Mouse (Mus musculus): ENCODE results near the gene Slc6a21. TPM values are rescaled to one million over a fixed set of nuclear protein-coding genes. Genes with fewer than 3 reads are reported as not detected.

The Slc6a21 gene
- polyA plus RNA-seq (2014; fragmentation: Nextera tagmentation; extraction: Ambion mirVana) = not detected in 2 replicates

DNA sequence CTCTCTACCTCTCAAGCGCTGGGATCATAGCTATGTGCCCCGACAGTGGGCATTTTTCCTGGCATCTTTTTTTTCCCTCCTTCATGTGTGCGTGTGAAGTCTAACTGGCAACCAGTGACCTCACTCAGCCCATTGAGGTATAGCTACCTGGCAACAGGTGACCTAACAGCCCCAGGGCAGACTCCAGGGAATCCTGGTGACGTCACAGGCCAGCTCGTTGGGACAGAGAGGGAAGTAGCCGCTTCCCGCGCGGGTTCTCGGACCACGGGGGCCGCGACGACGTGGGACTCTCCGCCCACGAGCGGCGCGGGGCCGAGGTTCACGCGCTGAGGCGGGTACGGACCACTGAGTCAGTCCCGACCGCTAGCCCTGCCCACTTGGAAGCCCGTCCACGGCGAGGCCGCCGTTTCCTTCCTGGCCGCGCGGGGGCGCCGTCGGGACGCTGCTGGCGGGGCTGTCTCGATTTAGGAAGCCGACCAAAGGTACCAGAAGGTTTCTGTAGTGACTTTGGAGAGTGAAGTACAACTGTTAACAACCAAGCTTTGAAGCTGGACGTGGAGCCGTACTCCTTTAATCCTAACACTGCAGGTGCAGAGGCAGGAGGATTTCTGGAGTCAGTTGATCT, at the start of gene Slc6a21:
TSS of gene Slc6a21 (plus strand) at position 378 of the 625 bp plus-strand sequence.
- H3K27ac ChIP-seq (replicated peaks; ENCODE audit: low read depth, low read length) = no peak within 1 kb of the TSS
- H3K4me2 ChIP-seq (ENCODE audit: low read depth, low read length) = peak within 1 kb of the TSS; percentile 63
- no peaks in the 10 kb centered on the region for H3K4me1 ChIP-seq (ENCODE audit: control insufficient read depth, insufficient read depth, low read length)
- WGBS = 7% methylated on average over 44 of the region's 44 CpGs
- H3K9me3 ChIP-seq (replicated peaks; ENCODE audit: control insufficient read depth, low read length) = no peaks in the 10 kb centered on the region
- peak within 1 kb of the TSS; percentile 32 for H3K4me3 ChIP-seq (ENCODE audit: low read depth, low read length)
- 0 out of 2 replicates have a peak, but pooled peaks cover 4% of the 10 kb centered on the region for H3K27me3 ChIP-seq (ENCODE audit: control insufficient read depth, insufficient read depth, low read length)
- peak within 1 kb of the TSS; percentile 42; the same call in 1 of the 2 replicates for H3K9ac ChIP-seq (replicated peaks; ENCODE audit: low read length)
- no peak for ATAC-seq (replicated peaks; ENCODE audit: insufficient number of reproducible peaks, low FRiP score, low TSS enrichment, low read depth)
- peak; percentile 50 for DNase-seq (ENCODE audit: low spot score)
- H3K36me3 ChIP-seq (replicated peaks; ENCODE audit: control insufficient read depth, insufficient read depth, low read depth, low read length) = no peaks in the 10 kb centered on the region

DNA sequence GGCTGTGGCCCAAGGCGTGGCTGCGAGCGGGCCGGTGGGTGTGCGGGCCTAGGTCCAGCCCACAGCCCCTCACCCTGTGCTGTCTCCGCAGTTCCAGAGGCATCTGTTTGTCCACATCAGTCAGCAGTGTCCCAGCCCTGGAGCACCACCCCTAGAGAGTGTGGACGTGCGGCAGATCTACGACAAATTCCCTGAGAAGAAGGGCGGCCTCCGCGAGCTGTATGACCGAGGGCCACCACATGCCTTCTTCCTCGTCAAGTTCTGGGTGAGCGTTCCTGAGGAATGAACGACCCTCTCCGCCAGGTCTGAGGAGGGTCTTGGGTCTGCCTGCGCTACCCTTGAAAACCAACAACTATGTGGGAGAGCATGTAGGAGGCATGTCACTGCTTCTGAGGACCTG, 48.8 kb upstream of the Slc6a21 start:
- no peak overlapping the region for H3K27ac ChIP-seq (replicated peaks; ENCODE audit: low read depth, low read length)
- no peak overlapping the region for H3K9ac ChIP-seq (replicated peaks; ENCODE audit: low read length)
- no peak for DNase-seq (ENCODE audit: low spot score)
- H3K4me3 ChIP-seq (ENCODE audit: low read depth, low read length) = no peak overlapping the region
- H3K4me2 ChIP-seq (ENCODE audit: low read depth, low read length) = no peak overlapping the region
- no peaks in the 10 kb centered on the region for H3K27me3 ChIP-seq (ENCODE audit: control insufficient read depth, insufficient read depth, low read length)
- H3K36me3 ChIP-seq (replicated peaks; ENCODE audit: control insufficient read depth, insufficient read depth, low read depth, low read length) = peaks cover 42% of the 10 kb centered on the region
- peaks cover under 1% of the 10 kb centered on the region; the same call in 1 of the 2 replicates for H3K4me1 ChIP-seq (ENCODE audit: control insufficient read depth, insufficient read depth, low read length)
- H3K9me3 ChIP-seq (replicated peaks; ENCODE audit: control insufficient read depth, low read length) = no peaks in the 10 kb centered on the region
- WGBS = 98% methylated on average over 18 of the region's 18 CpGs
- no peak for ATAC-seq (replicated peaks; ENCODE audit: insufficient number of reproducible peaks, low FRiP score, low TSS enrichment, low read depth)

DNA sequence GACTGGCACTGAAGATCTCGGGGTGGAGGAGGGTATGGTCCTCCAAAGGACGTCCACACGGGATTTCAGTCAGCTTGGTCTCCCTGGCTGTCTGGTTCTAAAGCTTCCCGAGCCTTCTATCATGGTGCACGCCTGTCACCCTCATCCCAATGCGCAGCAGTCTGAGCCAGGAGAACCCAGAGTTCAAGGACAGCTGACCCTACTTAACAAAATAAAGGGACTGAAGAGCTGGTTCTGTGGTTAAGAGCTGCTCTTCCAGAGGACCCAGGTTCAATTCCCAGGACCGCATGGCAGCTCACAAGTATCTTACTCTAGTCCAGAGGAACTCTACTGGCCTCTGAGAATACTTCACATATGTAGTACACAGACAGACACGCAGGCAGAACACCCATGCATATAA, 48.3 kb upstream of the Slc6a21 start:
- no peak overlapping the region for H3K4me2 ChIP-seq (ENCODE audit: low read depth, low read length)
- H3K27ac ChIP-seq (replicated peaks; ENCODE audit: low read depth, low read length) = no peak overlapping the region
- H3K27me3 ChIP-seq (ENCODE audit: control insufficient read depth, insufficient read depth, low read length) = no peaks in the 10 kb centered on the region
- peaks cover 3% of the 10 kb centered on the region; the same call in 1 of the 2 replicates for H3K4me1 ChIP-seq (ENCODE audit: control insufficient read depth, insufficient read depth, low read length)
- no peak overlapping the region for H3K4me3 ChIP-seq (ENCODE audit: low read depth, low read length)
- H3K9me3 ChIP-seq (replicated peaks; ENCODE audit: control insufficient read depth, low read length) = no peaks in the 10 kb centered on the region
- DNase-seq (ENCODE audit: low spot score) (no peak), ATAC-seq (replicated peaks; ENCODE audit: insufficient number of reproducible peaks, low FRiP score, low TSS enrichment, low read depth) (no peak)
- 97% methylated on average over 8 of the region's 8 CpGs for WGBS
- peaks cover 42% of the 10 kb centered on the region for H3K36me3 ChIP-seq (replicated peaks; ENCODE audit: control insufficient read depth, insufficient read depth, low read depth, low read length)
- H3K9ac ChIP-seq (replicated peaks; ENCODE audit: low read length) = no peak overlapping the region

DNA sequence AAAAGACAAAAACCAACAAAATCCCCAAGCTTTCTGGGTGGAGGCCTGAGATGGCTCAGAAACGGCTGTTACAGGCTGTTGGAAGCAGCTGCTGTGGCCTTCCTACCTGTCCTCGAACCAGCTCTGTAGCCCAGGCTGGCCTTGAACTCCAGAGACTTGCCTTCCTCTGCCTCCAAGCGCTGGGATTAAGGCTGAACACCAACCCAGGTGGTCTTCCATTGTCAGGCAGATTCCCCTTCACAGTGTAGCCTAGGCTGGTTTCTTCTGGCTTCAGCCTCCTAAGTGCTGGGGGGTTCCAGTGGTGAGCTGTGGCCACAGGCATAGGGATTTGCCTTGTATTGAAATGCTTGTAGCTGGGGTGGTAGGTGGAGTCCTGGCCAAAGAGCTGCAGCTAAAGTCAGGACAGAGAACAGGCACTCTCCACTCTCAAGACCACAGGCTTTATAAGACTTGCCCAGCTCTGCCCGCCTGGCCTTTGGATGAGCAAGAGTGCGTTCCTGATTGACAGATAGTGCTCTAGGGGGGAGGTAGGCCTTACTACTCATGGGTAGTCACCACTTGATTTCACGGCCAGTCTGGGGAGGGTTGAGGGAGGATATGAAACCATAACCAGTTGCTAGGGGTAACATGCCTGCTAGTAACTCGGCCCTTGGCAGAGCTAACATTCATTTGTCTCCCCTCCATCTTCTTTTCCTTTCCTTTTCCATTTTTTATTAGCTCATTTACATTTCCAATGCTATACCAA, 47.7 kb upstream of the Slc6a21 start:
- no peak overlapping the region for H3K9ac ChIP-seq (replicated peaks; ENCODE audit: low read length)
- H3K27ac ChIP-seq (replicated peaks; ENCODE audit: low read depth, low read length) = no peak overlapping the region
- no peak for DNase-seq (ENCODE audit: low spot score)
- H3K27me3 ChIP-seq (ENCODE audit: control insufficient read depth, insufficient read depth, low read length) = no peaks in the 10 kb centered on the region
- peaks cover 5% of the 10 kb centered on the region for H3K4me1 ChIP-seq (ENCODE audit: control insufficient read depth, insufficient read depth, low read length)
- H3K9me3 ChIP-seq (replicated peaks; ENCODE audit: control insufficient read depth, low read length) = no peaks in the 10 kb centered on the region
- H3K4me2 ChIP-seq (ENCODE audit: low read depth, low read length) = no peak overlapping the region
- no peak for ATAC-seq (replicated peaks; ENCODE audit: insufficient number of reproducible peaks, low FRiP score, low TSS enrichment, low read depth)
- H3K4me3 ChIP-seq (ENCODE audit: low read depth, low read length) = no peak overlapping the region
- 93% methylated on average over 7 of the region's 7 CpGs for WGBS
- H3K36me3 ChIP-seq (replicated peaks; ENCODE audit: control insufficient read depth, insufficient read depth, low read depth, low read length) = peaks cover 41% of the 10 kb centered on the region

DNA sequence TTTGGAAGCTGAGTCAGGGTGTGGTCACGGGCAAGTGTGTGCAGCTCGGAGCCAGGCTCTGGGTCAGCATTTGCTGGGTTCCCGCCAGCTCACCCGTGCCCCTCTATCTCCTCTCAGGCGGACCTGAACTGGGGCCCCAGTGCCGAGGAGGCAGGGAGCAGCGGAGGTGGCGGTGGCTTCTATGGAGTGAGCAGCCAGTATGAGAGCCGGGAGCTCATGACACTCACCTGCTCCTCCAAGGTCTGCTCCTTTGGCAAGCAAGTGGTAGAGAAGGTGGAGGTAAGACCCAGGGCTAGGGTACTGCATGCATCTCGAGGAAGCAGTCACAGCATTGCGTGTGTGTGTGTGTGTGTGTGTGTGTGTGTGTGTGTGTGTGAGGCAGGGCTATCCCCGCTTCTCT, 46.1 kb upstream of the Slc6a21 start:
- Histone ChIP-seq H3K4me1 (ENCODE audit: control insufficient read depth, insufficient read depth, low read length) (peaks cover 5% of the 10 kb centered on the region), H3K36me3 (replicated peaks; ENCODE audit: control insufficient read depth, insufficient read depth, low read depth, low read length) (peaks cover 29% of the 10 kb centered on the region)
- no peak for DNase-seq (ENCODE audit: low spot score)

DNA sequence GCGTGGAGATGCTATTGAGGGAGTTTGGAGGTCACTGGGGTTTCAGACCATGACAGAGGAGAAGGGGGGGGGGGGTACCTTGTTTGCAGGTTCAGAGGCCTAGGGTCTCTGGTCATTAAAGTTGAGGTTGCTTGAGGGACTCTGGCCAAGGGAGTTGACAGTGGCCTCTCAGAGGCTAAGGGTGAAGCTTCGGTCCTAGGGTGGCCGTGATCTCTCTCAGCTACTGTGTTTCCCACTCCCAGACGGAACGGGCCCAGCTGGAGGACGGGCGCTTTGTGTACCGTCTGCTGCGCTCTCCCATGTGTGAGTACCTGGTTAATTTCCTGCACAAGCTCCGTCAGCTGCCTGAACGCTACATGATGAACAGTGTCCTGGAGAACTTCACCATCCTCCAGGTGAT, 45.4 kb upstream of the Slc6a21 start:
- Histone ChIP-seq H3K9ac (replicated peaks; ENCODE audit: low read length) (no peak overlapping the region), H3K4me1 (ENCODE audit: control insufficient read depth, insufficient read depth, low read length) (peaks cover 5% of the 10 kb centered on the region), H3K4me2 (ENCODE audit: low read depth, low read length) (no peak overlapping the region), H3K36me3 (replicated peaks; ENCODE audit: control insufficient read depth, insufficient read depth, low read depth, low read length) (peaks cover 22% of the 10 kb centered on the region), H3K27ac (replicated peaks; ENCODE audit: low read depth, low read length) (no peak overlapping the region), H3K4me3 (ENCODE audit: low read depth, low read length) (no peak overlapping the region), H3K9me3 (replicated peaks; ENCODE audit: control insufficient read depth, low read length) (no peaks in the 10 kb centered on the region), H3K27me3 (ENCODE audit: control insufficient read depth, insufficient read depth, low read length) (peaks cover 3% of the 10 kb centered on the region; the same call in 1 of the 2 replicates)
- DNase-seq (ENCODE audit: low spot score) = no peak
- ATAC-seq (replicated peaks; ENCODE audit: insufficient number of reproducible peaks, low FRiP score, low TSS enrichment, low read depth) = no peak
- 87% methylated on average over 11 of the region's 11 CpGs for WGBS

More for the DNA sequence above, 46.1 kb upstream of the Slc6a21 start:
- Histone ChIP-seq H3K27ac (replicated peaks; ENCODE audit: low read depth, low read length) (no peak overlapping the region), H3K9me3 (replicated peaks; ENCODE audit: control insufficient read depth, low read length) (no peaks in the 10 kb centered on the region), H3K27me3 (ENCODE audit: control insufficient read depth, insufficient read depth, low read length) (peaks cover 3% of the 10 kb centered on the region; the same call in 1 of the 2 replicates), H3K4me2 (ENCODE audit: low read depth, low read length) (no peak overlapping the region), H3K4me3 (ENCODE audit: low read depth, low read length) (no peak overlapping the region), H3K9ac (replicated peaks; ENCODE audit: low read length) (no peak overlapping the region)
- WGBS = 92% methylated on average over 12 of the region's 12 CpGs
- ATAC-seq (replicated peaks; ENCODE audit: insufficient number of reproducible peaks, low FRiP score, low TSS enrichment, low read depth) = no peak

DNA sequence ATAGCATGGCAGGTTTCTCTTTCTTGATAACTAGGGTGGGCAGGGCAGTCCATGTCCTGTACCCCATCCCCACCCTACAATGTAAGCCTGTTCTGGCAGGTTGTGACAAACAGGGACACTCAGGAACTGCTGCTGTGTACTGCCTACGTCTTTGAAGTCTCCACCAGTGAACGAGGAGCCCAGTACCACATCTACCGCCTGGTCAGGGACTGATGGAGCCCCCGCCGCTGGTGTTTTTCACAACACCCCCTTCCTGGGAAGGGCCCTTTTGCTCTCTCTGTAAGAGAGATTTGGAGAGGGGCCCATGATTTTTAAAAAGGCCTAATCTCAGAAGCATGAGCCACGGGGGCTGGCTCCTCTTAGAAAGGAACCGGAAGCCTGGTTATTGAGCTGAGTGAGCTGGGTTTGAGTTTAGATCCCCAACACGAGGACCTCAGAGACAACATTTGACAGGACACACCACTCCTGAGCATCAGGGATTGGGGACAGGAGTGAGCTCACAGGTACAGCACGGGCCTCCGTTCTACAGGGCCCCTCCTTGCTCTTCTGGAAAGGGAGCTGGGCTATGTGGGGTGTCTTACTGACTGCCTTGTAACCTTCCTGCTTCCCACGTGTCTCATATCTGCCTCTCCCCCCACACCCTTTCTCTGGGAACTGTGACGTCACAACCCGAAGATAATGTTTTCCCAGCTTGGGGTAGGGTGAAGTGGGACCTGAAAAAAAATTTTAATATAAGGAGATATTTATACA, 44.4 kb upstream of the Slc6a21 start:
- no peak overlapping the region for H3K4me3 ChIP-seq (ENCODE audit: low read depth, low read length)
- no peak for ATAC-seq (replicated peaks; ENCODE audit: insufficient number of reproducible peaks, low FRiP score, low TSS enrichment, low read depth)
- H3K9ac ChIP-seq (replicated peaks; ENCODE audit: low read length) = no peak overlapping the region
- H3K4me2 ChIP-seq (ENCODE audit: low read depth, low read length) = no peak overlapping the region
- DNase-seq (ENCODE audit: low spot score) = no peak
- no peak overlapping the region for H3K27ac ChIP-seq (replicated peaks; ENCODE audit: low read depth, low read length)
- H3K36me3 ChIP-seq (replicated peaks; ENCODE audit: control insufficient read depth, insufficient read depth, low read depth, low read length) = peaks cover 20% of the 10 kb centered on the region
- H3K9me3 ChIP-seq (replicated peaks; ENCODE audit: control insufficient read depth, low read length) = no peaks in the 10 kb centered on the region
- peaks cover 3% of the 10 kb centered on the region; the same call in 1 of the 2 replicates for H3K27me3 ChIP-seq (ENCODE audit: control insufficient read depth, insufficient read depth, low read length)
- peaks cover 5% of the 10 kb centered on the region for H3K4me1 ChIP-seq (ENCODE audit: control insufficient read depth, insufficient read depth, low read length)
- 72% methylated on average over 13 of the region's 13 CpGs for WGBS
